Mouse (Mus musculus) activated CD4-positive, CD25-positive, alpha-beta regulatory T cell, adult 4 months (primary cell): ENCODE results near the gene Gm21915. TPM values are rescaled to one million over a fixed set of nuclear protein-coding genes. Genes with fewer than 3 reads are reported as not detected.

Source experiments
- ATAC-seq: one replicate; pipeline ENCODE4 v1.8.0; 2017
- polyA plus RNA-seq, 2 experiments: library from polyadenylated mRNA; unstranded; fragments of 100-300 nt; shearing (Covaris generic); gene quantifications; one replicate each; pipeline ENCODE4 v1.2.1; 2017

The Gm21915 gene
- polyA plus RNA-seq, 2 experiments from 2014 or later: not detected

DNA sequence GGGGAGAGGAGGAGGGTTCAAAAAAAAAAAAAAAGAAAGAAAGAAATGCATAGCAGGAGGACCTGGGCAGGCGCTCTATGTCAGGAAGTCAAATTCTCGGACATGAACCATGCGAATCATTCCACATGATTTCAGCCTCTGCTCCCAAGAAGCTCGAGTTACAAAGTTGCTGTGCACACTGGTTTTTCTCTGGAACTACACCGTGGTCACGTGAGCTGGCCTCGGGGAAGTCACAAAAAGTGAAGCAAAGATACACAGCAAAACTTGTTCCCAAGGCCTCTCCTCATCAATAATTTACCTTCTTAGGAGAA, 47.4 kb downstream of the Gm21915 start:
- ATAC-seq: no peak

Other genes starting within 250 kb of the Gm21915 start
- 10 to 100 TPM; 48.7 to 68.0 TPM for gene Gramd1b, start 139.2 kb upstream of the Gm21915 start, polyA plus RNA-seq
- under 1 TPM in 1 of 2 experiments, not detected in 1; 0.19 TPM for gene Clmp, start 15.3 kb downstream of the Gm21915 start, polyA plus RNA-seq
- 1,000 to 10,000 TPM; 3,239 to 3,330 TPM for gene Hspa8, start 130.4 kb downstream of the Gm21915 start, polyA plus RNA-seq
- gene Bsx, start 203.5 kb downstream of the Gm21915 start, polyA plus RNA-seq: not detected